Mouse (Mus musculus) stomach, postnatal 0 days (tissue): ENCODE measurements around the gene Snx7.

Source experiments
- CTCF ChIP-seq: IDR thresholded peaks from 2 replicates; pipeline ENCODE4 v1.5.1; 2016; ENCODE audit warnings: antibody characterized with exemption, low read depth, mild to moderate bottlenecking, moderate library complexity
- EP300 ChIP-seq: optimal IDR thresholded peaks from 2 replicates; pipeline ENCODE3; 2016; ENCODE audit warnings: antibody characterized with exemption

GRCm38 (mm10) chr3:117826486-117827200 is 42.1 kb downstream of the Snx7 start:
- TF ChIP-seq CTCF = no peak
- TF ChIP-seq EP300 = no peak
